Mouse (Mus musculus) heart, adult 11 months (tissue): ENCODE results near the gene Ier5l.

Experiments used
- DNase-seq: peaks from one replicate; pipeline ENCODE4 v3.0.0; 2022

Gene Ier5l

DNA sequence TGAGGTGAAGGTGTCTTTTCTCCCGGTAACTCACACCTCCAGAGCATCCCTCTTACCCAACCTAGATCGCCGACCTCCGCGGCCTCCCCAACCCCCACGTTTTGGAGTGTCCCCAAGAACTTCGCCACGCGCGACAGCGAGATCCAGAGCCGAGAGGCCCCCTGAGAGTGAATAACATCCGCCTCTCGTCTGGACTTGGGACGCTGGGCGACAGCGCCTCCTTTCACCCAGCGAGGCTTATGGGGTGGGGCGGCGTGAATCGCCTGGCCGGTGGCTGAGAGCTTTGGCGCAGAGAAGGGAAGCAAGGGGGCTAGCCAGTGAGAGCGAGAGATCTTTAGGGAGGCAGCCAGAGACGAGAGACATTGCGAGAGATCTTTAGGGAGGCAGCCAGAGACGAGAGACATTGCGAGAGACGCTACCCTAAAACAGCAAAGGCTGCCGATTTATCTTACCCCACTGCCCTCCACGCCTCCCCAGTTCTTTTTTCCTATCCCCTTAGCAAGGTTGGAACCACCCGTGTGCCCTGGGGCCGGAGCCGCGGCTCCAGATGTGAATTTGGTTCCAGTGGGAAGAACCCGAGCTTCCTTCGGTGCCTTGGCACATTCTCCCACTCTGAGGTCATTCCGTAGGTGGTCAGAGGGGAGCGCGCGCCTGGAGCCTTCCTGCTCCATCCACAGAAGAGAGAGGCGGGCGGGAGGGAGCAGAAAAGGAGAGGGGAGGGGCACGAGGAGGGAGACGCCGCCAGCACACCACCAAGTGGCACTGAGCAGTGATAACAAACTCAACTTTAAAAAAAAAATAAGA, 3.7 kb downstream of the Ier5l start:
- DNase-seq, result peak; percentile 99

DNA sequence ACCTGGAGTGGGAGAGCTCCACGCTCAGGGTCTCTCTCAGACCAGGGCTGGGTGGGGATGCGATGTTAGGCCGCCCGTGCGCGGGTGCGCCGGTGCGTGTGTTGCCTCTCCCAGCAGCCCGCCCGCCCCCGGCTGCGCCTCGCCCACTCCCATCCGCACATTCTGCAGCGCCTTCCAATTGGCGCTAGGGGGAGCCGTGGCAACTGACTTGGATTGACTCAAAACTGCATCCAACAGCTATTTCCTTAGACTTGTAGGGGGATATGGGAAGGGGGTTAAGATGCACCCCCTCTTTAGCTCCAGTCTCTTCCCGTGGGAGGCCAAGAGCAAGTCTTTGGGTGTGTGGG, 4.2 kb downstream of the Ier5l start:
- DNase-seq, result no peak

DNA sequence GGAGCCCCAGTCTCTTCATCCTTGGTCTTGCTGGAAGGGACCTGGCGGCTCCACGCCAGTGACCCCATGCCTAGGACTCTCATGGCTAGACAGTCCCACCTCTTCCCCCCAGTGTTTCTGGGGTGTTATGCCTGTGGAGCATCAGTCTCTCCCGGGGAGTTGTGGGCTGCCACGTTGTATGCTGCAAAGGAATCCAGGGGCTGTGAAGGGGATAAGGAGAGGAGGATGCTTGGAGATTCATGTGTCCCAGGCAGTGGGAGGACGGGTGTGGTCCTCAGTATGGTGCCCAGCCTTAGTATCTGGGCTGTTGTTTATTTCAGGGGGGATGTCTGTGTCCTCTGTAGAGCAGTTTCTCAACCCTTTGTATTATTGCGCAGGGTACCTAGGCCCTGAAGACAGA, 5.0 kb downstream of the Ier5l start:
- DNase-seq, result peak; percentile 94

DNA sequence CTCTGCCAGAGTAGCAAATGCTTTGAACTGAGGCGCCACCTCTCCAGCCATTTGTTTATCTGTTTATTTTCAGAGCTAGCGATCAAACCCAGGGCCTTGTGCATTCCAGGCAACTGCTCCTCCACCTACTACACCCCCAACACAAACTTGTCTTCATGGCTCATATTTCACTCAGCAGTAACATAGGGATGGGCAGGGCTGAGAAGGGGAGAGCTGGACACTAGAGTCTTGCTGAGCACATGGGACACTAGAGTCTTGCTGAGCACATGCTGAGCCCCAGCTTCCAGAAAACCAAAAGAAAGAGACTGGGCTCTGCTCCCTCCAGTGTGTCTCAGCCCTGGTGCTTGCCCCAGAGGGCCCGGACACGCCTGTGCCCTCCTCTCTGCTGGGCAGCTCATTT, 7.2 kb downstream of the Ier5l start:
- no peak for DNase-seq

DNA sequence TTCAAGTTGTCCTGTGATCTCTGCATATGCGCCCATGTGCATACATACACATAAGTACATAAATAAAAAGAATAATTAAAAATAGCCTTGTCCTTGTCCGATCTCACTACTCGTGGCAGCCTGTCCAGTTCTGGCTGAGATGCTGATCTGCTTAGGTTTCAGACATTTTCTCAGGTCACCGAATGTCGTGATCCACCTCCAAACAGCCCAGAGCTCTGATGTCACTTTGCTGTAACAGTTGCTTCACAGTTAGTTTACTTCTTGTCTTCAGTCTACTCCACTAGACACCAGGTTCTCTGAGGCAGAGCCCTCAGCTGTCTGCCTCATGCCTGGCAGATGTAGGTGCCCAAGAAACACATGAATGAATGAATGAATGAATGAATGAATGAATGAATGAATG, 9.6 kb downstream of the Ier5l start:
- no peak for DNase-seq

DNA sequence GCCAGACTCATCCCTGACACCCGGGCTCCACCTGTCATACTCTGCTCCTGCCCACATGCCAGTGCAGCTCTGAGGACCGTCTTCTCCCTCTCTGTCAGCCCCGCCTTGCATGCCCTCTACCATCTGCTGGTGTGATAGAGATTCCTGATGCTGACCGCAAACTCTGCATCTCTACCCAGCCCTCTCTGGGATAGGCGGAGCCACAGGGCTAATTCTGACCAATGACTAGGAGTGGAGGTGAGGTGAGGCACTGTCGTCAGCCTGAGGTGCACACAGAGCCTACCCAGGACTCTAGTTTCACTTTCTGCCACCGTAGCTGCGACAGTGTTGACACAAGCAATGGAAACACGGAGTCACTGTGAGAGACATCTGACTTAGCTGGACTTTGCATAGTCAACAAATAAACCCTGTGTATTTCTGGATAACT, 10.1 kb downstream of the Ier5l start:
- peak; percentile 99 for DNase-seq

DNA sequence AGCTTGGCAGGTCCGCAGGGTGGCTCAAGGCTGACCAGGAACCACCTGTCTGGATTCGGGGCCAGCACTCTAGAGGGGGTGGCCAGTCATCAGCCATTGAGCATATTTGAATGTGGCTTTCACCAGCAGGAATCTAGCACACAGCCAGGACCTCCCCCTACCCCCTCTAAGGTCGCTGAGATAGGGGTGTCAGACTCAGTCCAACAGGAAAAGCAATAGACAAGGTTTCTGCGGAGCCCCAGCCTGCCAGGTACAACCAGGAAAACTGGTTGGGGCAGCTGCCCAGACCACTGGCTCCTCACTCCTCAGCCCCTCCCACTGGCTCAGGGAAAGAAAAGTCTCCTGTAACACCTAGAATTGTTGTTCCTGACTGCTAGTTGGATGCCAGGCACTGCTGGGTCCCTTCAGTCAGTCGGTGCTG, 10.7 kb downstream of the Ier5l start:
- peak; percentile 93 for DNase-seq

DNA sequence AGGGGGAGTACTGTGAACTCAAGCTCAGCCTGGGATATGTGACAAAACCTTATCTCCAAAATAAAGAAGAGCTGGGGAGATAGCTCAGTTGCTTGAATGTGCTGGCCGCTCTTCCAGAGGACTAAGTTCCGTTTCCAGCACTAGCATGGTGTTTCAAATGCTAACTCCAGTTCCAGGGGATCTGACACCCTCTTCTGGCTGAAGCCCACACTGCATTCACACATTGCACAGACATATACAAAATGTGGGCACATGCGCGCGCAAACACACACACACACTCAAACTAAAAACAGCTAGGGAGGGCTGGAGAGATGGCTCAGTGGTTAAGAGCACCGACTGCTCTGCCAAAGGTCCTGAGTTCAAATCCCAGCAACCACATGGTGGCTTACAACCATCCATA, 14.8 kb downstream of the Ier5l start:
- DNase-seq, result no peak

DNA sequence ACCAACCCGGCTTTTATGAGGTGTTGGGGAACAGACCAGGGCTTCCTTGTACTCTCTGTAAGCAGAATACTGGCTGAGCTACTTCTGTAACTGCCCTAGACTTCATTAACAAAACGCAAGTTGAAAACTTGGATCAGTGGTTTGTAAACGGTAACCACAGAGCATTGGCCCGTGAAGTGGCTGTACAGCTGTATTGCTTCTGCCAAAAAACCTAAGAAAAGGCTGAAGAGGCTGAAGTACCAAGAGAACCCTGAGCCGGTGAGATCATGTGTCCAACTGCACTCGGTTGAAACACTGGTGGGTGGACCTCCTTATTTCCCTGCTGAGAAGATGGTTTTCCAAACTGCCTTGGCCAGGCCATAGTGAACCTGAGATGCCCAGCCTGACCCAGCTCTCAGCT, 15.7 kb downstream of the Ier5l start:
- DNase-seq, result no peak

DNA sequence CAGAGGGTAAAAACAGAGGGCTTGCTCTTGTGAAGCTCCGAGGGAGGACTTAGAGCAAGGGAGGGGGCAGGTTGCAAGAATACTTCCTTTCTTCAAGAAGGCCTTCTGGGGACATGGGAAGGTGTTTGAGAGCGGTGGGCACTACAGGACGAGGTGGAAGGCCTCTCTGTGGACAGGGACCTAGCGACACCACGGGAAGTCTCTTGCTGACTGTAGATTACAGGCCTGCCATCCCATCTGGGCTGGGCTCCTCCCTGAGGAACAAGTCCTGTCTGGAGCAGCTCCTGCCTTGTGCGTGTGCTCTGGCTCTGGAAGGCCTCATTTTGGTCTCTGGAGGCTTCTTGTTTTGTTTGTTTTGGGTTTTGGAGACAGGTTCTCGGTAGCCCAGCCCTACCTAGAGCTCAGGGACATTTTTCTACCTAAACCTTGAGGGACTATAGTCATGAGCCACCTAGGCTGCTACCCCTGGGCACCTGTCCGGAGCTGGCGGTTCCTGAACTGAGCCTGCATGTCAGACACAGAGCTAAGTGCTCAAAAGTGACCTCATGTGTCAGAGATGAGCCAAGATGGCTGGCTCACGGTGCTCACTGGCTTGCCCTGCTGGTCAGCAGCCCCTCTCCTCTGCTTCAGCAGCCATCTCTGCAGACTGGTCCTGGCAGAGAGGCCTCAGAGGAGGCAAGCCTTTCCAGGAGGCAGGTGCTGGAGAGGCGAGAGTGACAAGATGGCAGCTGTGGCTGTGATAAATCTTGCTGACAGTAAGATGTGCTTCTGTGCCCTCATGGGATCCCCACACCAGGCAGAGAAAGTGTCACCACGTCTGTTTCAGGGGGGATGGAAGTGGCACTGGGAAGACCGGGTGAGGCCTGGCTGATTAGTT, 17.7 kb downstream of the Ier5l start:
- peak; percentile 93 for DNase-seq

DNA sequence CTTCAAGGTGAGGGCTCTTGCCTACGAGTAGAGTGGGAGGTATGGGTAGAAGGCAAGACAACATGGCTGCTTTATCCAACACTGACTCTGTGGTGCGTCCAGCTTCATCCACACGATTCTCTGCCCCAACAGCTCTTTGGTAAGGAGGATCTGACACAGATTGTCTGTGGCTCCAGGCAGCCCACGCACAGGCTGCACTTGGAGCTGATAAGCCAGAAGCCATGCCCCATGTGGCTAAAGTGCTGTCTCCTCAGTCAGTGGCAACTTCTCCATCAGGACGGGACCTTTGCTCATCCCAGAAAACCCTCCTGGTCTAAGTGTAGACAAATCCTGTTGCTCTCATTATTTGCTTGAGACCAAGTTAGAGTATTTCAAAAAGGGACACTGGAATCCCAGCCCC, 19.4 kb downstream of the Ier5l start:
- DNase-seq, result no peak

DNA sequence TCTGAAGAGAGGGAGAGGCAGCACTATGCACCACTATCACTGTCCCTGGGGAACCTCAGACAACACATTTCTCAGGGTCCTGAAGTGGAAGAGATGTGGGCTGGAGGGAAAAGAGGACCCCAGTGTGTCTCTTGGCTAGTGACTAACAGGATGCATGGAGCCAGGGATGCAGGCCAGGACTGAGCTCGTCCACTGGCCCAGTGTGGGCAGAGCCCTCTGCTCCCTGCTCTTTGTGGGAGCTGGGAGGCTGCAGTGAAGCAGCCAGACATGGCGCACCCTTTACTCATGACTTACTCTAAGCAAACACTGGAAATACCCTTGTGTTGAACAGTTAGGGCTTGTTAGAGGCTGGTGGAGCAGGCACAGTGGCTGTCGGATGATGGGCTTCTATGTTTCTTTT, 20.4 kb downstream of the Ier5l start:
- peak; percentile 89 for DNase-seq

DNA sequence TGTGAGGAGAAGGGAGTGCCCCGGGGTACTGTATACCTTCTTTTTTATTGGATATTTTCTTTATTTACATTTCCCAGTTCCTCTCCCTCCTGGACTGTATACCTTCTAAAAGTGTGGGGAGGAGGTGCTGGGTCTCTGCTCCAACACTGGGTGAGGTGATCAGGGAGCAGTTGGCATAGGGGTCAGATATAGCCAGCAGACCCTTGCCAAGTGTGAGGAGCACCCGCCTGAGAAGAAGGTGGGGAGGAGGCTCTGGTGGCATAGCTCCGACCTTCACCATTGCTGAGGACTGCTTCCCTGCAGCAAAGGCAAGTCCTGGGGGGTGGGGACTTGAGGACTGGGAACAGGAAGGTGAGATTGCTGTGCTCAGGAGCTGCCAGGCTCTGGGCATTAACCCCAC, 22.5 kb downstream of the Ier5l start:
- peak; percentile 90 for DNase-seq

DNA sequence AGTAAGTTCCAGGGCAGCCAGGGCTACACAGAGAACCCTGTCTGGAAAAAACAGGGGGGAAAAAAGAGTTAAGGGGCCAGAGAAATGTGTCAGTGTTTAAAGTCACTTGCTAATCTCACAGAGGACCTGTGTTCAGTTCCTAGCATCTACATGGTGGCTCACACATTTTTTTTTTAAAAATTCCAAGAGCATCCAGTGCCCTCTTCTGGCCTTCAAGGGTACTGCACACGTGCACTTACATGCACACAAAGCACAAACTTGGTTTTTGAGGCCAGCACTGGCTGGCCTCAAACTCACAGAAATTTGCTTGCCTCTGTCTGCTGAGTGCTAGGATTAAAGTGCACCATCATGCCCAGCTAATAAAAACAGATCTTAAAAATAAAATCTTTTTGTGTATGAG, 23.5 kb downstream of the Ier5l start:
- no peak for DNase-seq

DNA sequence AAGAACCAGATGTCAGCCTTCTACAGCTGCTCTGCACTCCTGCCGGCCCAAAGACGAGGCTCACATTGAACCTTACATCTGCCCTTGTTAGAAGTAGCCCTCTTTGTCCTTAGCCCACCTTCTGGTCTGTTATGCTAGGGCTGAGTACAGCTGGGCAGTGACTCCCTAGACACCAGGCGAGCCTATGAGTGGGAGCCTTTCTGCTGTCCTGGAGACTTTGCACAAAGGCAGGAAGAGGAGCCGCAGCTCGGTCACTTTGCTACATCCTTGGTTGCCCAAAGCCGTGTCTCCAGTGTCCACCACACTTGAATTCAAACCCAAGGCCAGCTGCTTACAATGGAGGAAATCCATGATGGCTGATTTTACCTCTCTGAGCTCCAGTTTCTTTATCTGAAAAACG, 25.6 kb downstream of the Ier5l start:
- peak; percentile 95 for DNase-seq

DNA sequence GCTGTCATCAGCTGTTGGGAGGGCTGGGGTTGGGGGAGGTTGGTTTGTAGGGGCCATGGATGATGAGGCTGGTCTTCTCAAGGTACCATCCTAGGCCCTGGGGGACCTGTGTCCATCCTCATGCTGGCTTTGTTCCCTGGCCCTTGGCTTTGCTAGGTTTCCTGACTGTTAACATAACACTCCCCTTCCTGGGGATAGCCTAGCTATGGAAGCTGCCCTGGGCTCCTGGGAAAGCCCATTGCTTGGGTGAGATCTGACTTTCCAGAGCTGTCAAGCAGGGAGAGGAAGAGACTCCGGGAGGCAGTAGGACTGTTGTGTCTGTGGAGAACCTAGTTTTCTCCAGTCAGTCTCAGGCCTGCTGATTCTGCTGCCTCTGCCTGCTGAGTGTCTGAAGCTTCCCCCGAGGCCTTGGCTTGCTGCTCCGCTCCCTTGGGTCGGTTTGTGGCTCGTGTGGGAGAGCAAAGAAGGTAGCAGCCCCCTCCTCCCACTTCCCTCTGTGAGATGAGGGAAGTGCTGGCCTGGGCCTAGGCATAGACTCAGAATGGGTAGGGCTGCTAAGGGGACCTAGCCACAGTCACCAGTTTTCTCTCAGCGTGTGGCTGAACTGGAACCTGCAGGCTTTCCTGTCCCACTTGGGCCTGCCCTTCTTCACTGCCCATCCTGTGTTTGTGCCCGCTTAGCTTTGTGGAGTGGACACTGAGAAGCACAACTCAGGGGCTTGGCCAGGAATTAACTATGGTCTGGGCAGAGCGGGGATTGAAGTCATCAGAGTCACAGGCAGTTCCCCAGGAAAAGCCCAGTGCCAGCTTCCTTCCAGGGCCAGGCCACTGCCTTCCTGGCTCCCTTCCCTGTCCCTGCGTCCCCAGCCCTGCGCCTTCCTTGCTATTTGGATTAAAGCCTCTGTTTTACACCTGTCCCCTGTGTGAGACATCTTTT, 26.9 kb downstream of the Ier5l start:
- peak; percentile 97 for DNase-seq

DNA sequence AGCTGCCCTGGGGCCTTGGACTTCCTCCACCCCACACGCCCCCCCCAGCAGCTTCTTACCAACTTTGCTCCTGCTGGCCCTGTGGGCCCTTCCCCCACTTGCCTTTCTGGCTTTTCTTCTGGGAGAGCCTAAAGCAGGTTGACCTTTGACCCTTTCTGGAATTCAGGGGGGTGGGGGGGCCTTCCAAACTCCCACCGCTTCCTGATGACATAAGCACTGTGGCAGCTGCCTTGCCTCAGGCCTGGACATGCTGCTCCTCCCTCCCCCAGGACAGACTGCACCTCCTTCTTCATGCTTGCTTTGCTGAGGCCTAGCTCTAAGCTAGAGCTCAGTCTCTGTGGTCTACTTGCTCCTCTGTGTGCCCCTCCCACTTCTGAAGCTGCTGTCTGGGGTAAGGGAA, 28.7 kb downstream of the Ier5l start:
- DNase-seq, result peak; percentile 97

DNA sequence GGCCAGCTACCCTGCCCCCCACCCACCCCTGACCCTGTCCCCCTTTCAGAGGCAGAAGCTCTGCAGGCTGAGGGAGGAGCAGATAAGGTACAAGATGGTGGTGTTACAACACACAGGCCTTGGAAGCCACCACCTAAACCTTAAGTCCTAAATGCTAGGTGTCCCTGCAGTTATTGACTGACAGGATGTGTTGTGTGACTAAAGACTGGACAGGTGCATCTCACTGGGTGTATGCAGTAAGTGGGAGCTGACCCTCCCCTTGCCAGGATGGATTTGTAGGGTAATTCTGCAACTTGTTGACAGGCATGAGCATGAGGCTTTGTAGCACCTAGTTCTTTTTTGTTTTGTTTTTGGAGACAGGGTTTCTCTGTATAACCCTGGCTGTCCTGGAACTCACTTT, 29.6 kb downstream of the Ier5l start:
- DNase-seq, result no peak

DNA sequence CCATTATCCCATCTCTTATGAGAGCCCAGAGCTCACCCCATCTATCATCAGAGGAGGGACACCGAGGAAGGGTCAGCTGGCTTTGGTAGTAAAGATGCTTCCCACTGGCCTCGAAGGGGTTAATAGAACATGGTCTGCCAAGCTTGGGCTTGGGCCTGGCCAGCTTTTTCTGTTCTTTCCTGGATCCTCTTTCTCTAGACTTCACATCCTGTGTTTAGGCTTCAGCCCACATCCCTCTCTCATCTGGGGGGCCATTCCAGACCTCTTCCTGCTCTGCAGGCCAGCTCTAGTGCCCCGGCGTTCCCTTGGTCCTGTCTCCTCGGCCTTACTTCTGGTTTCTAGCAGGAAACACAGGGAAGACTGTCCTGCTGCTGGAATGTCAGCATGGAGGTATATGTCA, 30.0 kb downstream of the Ier5l start:
- peak; percentile 92 for DNase-seq

DNA sequence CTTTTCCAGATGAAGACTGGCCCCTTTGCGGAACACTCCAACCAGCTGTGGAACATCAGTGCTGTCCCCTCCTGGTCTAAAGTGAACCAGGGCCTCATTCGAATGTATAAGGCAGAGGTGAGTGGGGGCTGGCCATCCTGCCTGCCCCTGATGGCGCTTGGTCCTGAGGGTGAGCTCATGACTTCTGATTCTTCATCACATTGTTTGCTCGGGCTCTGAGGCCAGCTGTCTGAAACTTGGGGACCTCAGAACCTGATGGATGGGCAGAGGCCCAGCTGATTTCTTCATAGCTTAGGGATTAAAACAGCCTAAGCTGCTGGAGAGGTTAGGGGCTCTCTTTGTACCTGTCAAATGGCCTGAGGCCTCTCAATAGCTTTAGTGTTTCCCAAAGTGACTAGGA, 30.7 kb downstream of the Ier5l start:
- peak; percentile 94 for DNase-seq

DNA sequence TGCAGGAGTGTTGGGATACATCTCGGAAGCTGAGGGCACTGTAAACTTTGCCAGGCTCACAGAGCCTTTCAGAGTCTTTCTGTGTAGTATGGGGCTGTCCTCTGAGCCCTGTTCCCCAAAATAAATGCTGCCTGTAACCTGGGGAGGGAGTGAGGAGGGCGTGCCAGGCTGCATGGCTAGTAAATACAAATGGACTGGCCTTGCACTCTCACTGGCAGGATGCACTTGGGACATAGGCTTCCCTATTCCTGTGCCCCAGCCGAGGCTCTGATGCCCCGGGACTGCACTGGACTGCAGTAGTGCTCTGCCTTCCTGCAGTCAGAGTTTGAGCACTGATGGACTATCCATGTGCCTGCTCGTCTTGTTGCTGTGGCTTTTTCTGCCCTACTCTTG, 31.5 kb downstream of the Ier5l start:
- peak; percentile 96 for DNase-seq

DNA sequence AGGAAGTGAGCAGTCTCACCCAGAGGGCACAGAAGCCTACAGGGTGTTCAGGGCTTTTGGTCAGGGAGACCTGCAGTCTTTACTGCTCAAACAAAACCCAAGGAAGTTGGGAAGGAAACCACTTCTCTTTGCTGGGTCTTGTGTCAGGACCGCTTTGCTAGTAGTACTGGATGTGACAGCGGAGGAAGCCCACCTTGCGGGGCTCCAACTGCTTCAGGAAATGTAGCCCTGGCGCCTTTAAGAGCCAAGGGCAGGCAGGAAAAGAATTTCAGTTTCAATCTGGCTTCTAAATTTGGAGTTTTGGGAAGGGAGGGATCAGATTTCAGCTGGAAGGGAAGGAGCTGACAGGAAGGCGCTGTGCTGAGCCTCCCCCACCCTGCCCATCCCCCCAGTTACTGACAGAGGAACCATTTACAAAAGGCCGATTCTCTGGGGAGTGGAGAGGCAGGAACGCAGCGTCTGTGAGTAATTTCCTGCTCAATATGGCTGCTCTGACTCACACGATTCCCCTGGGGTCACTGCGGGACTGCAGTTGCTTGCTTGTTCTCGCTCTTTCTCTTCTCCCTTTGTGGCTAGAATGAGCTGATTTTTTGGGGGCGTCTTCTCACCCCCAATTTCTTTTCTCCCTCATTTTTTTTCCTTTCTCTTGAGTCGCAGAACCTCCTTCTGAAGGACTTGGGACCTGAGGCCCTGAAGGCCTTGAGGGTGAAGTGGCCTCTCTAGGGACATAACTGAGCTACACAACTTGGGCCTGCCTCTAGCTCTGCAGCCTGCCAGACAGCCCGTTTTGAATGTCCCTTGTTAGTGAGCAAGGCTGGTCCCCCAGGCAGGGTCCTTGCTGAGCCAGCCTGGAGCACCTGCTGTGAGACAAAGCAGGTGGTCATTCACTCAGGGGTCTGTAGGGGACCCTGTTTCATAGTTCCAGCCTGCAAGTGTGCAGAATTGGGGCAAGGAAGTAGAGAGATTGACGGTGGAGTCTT, 32.2 kb downstream of the Ier5l start:
- DNase-seq, result peak; percentile 99
